Mouse (Mus musculus) gastrocnemius, postnatal 4 days (tissue): ENCODE measurements around the gene Car5b. TPM values are rescaled to one million over a fixed set of nuclear protein-coding genes. Genes with fewer than 3 reads are reported as not detected.
A peak's percentile ranks its signal among the peaks of the same experiment; 100 is the strongest.

Source experiments
- DNase-seq, 2 experiments: peaks; one replicate each; pipeline ENCODE4 v3.0.0; 2021 to 2022; ENCODE audit warnings: low spot score in 2 of 2, mixed read lengths in 2 of 2
- long read RNA-seq, 2 experiments: library from polyadenylated mRNA; stranded (forward); transcript quantifications; one replicate each; pipeline ENCODE4 v2.0.0; 2021
- total RNA-seq, 2 experiments: library from RNA; stranded (reverse); gene quantifications; 2 replicates each; pipeline ENCODE4 v1.2.3; 2021

Car5b gene
- 1 to 10 TPM; 1.9 to 2.0 TPM for total RNA-seq
- long read RNA-seq, experiment 1, partial matches to known transcripts = 0 of 1 reads
- long read RNA-seq, experiment 1, other reads (novel, unspliced or antisense) = 1 of 1 reads
- long read RNA-seq, experiment 2, partial matches to known transcripts = 0 of 1 reads
- long read RNA-seq, experiment 2, other reads (novel, unspliced or antisense) = 0 of 1 reads

- DNase-seq = peak; percentile 60 to 79
Observed at GRCm38 (mm10) chrX:164027607-164028289, at the start of gene Car5b. Car5b (minus strand) TSS chrX:164027997.

GRCm38 (mm10) chrX:164076040-164076775 is 48.4 kb upstream of the Car5b start, which contains the start of gene Siah1b:
Siah1b (minus strand) TSS chrX:164076493.
- DNase-seq = peak; percentile 77 to 90

GRCm38 (mm10) chrX:164068968-164069367 is 41.2 kb upstream of the Car5b start:
- DNase-seq = no peak

- peak; percentile 25 to 40 for DNase-seq
Observed at GRCm38 (mm10) chrX:164066185-164066584, 38.4 kb upstream of the Car5b start.

- no peak for DNase-seq
Observed at GRCm38 (mm10) chrX:164059070-164059469, 31.3 kb upstream of the Car5b start.

- no peak for DNase-seq
Observed at GRCm38 (mm10) chrX:164058523-164058922, 30.7 kb upstream of the Car5b start.

GRCm38 (mm10) chrX:164055726-164056125 is 27.9 kb upstream of the Car5b start:
- DNase-seq = no peak

- DNase-seq = no peak
Observed at GRCm38 (mm10) chrX:164046736-164047135, 18.9 kb upstream of the Car5b start.

- DNase-seq = no peak
Observed at GRCm38 (mm10) chrX:164042069-164042468, 14.3 kb upstream of the Car5b start.

- DNase-seq = no peak
Observed at GRCm38 (mm10) chrX:164038882-164039281, 11.1 kb upstream of the Car5b start.

GRCm38 (mm10) chrX:164035931-164036330 is 8.1 kb upstream of the Car5b start:
- DNase-seq = no peak

GRCm38 (mm10) chrX:164035401-164035800 is 7.6 kb upstream of the Car5b start:
- no peak for DNase-seq

GRCm38 (mm10) chrX:164032526-164032925 is 4.7 kb upstream of the Car5b start:
- no peak for DNase-seq

- DNase-seq = no peak
Observed at GRCm38 (mm10) chrX:164015636-164016035, 12.2 kb downstream of the Car5b start.

GRCm38 (mm10) chrX:164014956-164015355 is 12.8 kb downstream of the Car5b start:
- no peak for DNase-seq

GRCm38 (mm10) chrX:164013318-164013717 is 14.5 kb downstream of the Car5b start:
- DNase-seq = no peak

- no peak for DNase-seq
Observed at GRCm38 (mm10) chrX:164004809-164005208, 23.0 kb downstream of the Car5b start.

- no peak for DNase-seq
Observed at GRCm38 (mm10) chrX:163999848-164000247, 27.9 kb downstream of the Car5b start.

- no peak for DNase-seq
Observed at GRCm38 (mm10) chrX:163996754-163997153, 31.0 kb downstream of the Car5b start.

GRCm38 (mm10) chrX:163987718-163988374 is 40.0 kb downstream of the Car5b start:
- no peak for DNase-seq

GRCm38 (mm10) chrX:163982129-163982528 is 45.7 kb downstream of the Car5b start:
- DNase-seq = no peak

GRCm38 (mm10) chrX:163981500-163981899 is 46.3 kb downstream of the Car5b start:
- no peak for DNase-seq
